Mouse (Mus musculus) E14TG2a.4 (cell line): ENCODE results near the gene Slc5a10.

Experiments used
- CTCF ChIP-seq: conservative IDR thresholded peaks from 2 replicates; pipeline ENCODE4 v1.5.1; 2014; ENCODE audit warnings: low read length
- NANOG ChIP-seq: IDR thresholded peaks from 2 replicates; pipeline ENCODE4 v1.6.1; 2014; ENCODE audit warnings: borderline replicate concordance, low read length, mixed read lengths
- POU5F1 ChIP-seq: IDR thresholded peaks from 2 replicates; pipeline ENCODE4 v1.6.1; 2014; ENCODE audit warnings: low read length, borderline replicate concordance

GRCm38 (mm10) chr11:61656148-61656850 lies 64.3 kb downstream of the Slc5a10 start:
- TF ChIP-seq CTCF: no peak
- TF ChIP-seq NANOG: no peak
- no peak for TF ChIP-seq POU5F1
